In genomic region chr17:47629717-47630677, GRCm38 (mm10) we compare ENCODE assay signal across 8 mouse cellular contexts. TPM values are rescaled to one million over a fixed set of nuclear protein-coding genes. Genes with fewer than 3 reads are reported as not detected.
DNase-seq lines count a peak whose midpoint lies in the region; ATAC-seq lines count a peak whose summit lies in the region.

No protein-coding gene starts in this region.

- H3K36me3 ChIP-seq in intestine, embryonic 14.5 days (ENCODE audit: control insufficient read depth, insufficient read depth, low read length) = peaks cover 16% of the 10 kb centered on the region; the same call in 1 of the 2 replicates
- H3K36me3 ChIP-seq in liver, embryonic 11.5 days (ENCODE audit: control insufficient read depth, insufficient read depth, low read length) = peaks cover 12% of the 10 kb centered on the region

- under 1% methylated on average over 61 of the region's 61 CpGs for WGBS in intestine, embryonic 14.5 days
- whole genome bisulfite sequencing in liver, embryonic 11.5 days = under 1% methylated on average over 61 of the region's 61 CpGs

- H3K4me1 ChIP-seq in intestine, embryonic 14.5 days (replicated peaks; ENCODE audit: control insufficient read depth, insufficient read depth, low read length) = peaks cover 24% of the 10 kb centered on the region
- peaks cover 26% of the 10 kb centered on the region for H3K4me1 ChIP-seq in liver, embryonic 11.5 days (replicated peaks; ENCODE audit: control insufficient read depth, insufficient read depth, low read length)

- H3K9ac ChIP-seq in intestine, embryonic 14.5 days (ENCODE audit: low read length) = peak overlapping the region; percentile 72
- H3K9ac ChIP-seq in liver, embryonic 11.5 days (ENCODE audit: low read depth, low read length) = peak overlapping the region; percentile 81

- ATAC-seq in intestine, embryonic 14.5 days (replicated peaks; ENCODE audit: low FRiP score, low TSS enrichment, low read depth) = peak; percentile 10
- ATAC-seq in liver, embryonic 11.5 days (replicated peaks; ENCODE audit: low FRiP score) = peak; percentile 58

- no peaks in the 10 kb centered on the region for H3K27me3 ChIP-seq in intestine, embryonic 14.5 days (replicated peaks; ENCODE audit: control insufficient read depth, insufficient read depth, low read length)
- H3K27me3 ChIP-seq in liver, embryonic 11.5 days (replicated peaks; ENCODE audit: control insufficient read depth, insufficient read depth, low read length) = no peaks in the 10 kb centered on the region

- no peaks in the 10 kb centered on the region for H3K9me3 ChIP-seq in intestine, embryonic 14.5 days (ENCODE audit: control insufficient read depth, low read length)
- H3K9me3 ChIP-seq in liver, embryonic 11.5 days (ENCODE audit: control insufficient read depth, low read length) = no peaks in the 10 kb centered on the region

- peak overlapping the region; percentile 93 for H3K27ac ChIP-seq in intestine, embryonic 14.5 days (ENCODE audit: low read depth)
- peak overlapping the region; percentile 87 for H3K27ac ChIP-seq in liver, embryonic 11.5 days (ENCODE audit: low read depth, low read length)

- DNase-seq in ovary, postnatal 14 days (ENCODE audit: low spot score) = peak; percentile 34
- DNase-seq in ovary, postnatal 36 days (ENCODE audit: low spot score) = no peak
- DNase-seq in cerebellum, adult 8-10 months = peak; percentile 62
- DNase-seq in frontal cortex, postnatal 36 days (ENCODE audit: low spot score in 2 of 2) = peak; percentile 28 to 35
- no peak for DNase-seq in intestine, embryonic 14.5 days (ENCODE audit: low spot score)
- no peak for DNase-seq in liver, embryonic 11.5 days (ENCODE audit: low spot score)
- DNase-seq in natural killer cell, adult 2 months (ENCODE audit: low spot score in 2 of 2) = peak; percentile 5
- no peak for DNase-seq in c-Kit-positive CD71-positive TER-119-positive erythroid progenitor cells, embryonic 14.5 days (ENCODE audit: low spot score)

- H3K4me2 ChIP-seq in intestine, embryonic 14.5 days (ENCODE audit: low read length) = peak overlapping the region; percentile 84
- peak overlapping the region; percentile 100 for H3K4me2 ChIP-seq in liver, embryonic 11.5 days

- H3K4me3 ChIP-seq in intestine, embryonic 14.5 days (ENCODE audit: low read depth, low read length) = peak overlapping the region; percentile 87
- H3K4me3 ChIP-seq in liver, embryonic 11.5 days (ENCODE audit: low read depth, low read length) = peak overlapping the region; percentile 63

RNA-seq across cellular contexts. Expression of gene Usp49, which starts 0.5 kb away (rescaled TPM):
- polyA plus RNA-seq in intestine, embryonic 14.5 days (2014; fragmentation: Nextera tagmentation; extraction: Ambion mirVana) = 5.3 and 6.5 TPM in 2 replicates
- polyA plus RNA-seq in liver, embryonic 11.5 days (2014; fragmentation: Nextera tagmentation; extraction: Ambion mirVana) = 4.1 and 4.8 TPM in 2 replicates

RNA-seq across cellular contexts. Expression of gene Gm20517, which starts 18.6 kb away (rescaled TPM):
- polyA plus RNA-seq in intestine, embryonic 14.5 days (2014; fragmentation: Nextera tagmentation; extraction: Ambion mirVana) = 1.6 and 1.8 TPM in 2 replicates
- 1.5 and 2.5 TPM in 2 replicates for polyA plus RNA-seq in liver, embryonic 11.5 days (2014; fragmentation: Nextera tagmentation; extraction: Ambion mirVana)

RNA-seq across cellular contexts. Expression of gene Med20, which starts 18.6 kb away (rescaled TPM):
- polyA plus RNA-seq in intestine, embryonic 14.5 days (2014; fragmentation: Nextera tagmentation; extraction: Ambion mirVana) = 45.2 and 48.2 TPM in 2 replicates
- polyA plus RNA-seq in liver, embryonic 11.5 days (2014; fragmentation: Nextera tagmentation; extraction: Ambion mirVana) = 48.9 and 53.3 TPM in 2 replicates

RNA-seq across cellular contexts. Expression of gene Bysl, which starts 18.7 kb away (rescaled TPM):
- 25.7 and 27.4 TPM in 2 replicates for polyA plus RNA-seq in intestine, embryonic 14.5 days (2014; fragmentation: Nextera tagmentation; extraction: Ambion mirVana)
- 43.1 and 45.9 TPM in 2 replicates for polyA plus RNA-seq in liver, embryonic 11.5 days (2014; fragmentation: Nextera tagmentation; extraction: Ambion mirVana)

RNA-seq across cellular contexts. Expression of gene Tomm6, which starts 58.2 kb away (rescaled TPM):
- polyA plus RNA-seq in intestine, embryonic 14.5 days (2014; fragmentation: Nextera tagmentation; extraction: Ambion mirVana) = 455 and 463 TPM in 2 replicates
- polyA plus RNA-seq in liver, embryonic 11.5 days (2014; fragmentation: Nextera tagmentation; extraction: Ambion mirVana) = 442 and 486 TPM in 2 replicates

Comparison
In these comparisons a context has a peak if more than half of its experiments do, and no peak if none do; other contexts are left out.
1. DNase-seq: peak in ovary, postnatal 14 days (single experiment), cerebellum, adult 8-10 months (single experiment), frontal cortex, postnatal 36 days (2 of 2) and natural killer cell, adult 2 months (2 of 2); none in ovary, postnatal 36 days (single experiment), intestine, embryonic 14.5 days (single experiment), liver, embryonic 11.5 days (single experiment) and c-Kit-positive CD71-positive TER-119-positive erythroid progenitor cells, embryonic 14.5 days (single experiment).